Mouse (Mus musculus): ENCODE measurements around the gene B230217C12Rik. TPM values are rescaled to one million over a fixed set of nuclear protein-coding genes. Genes with fewer than 3 reads are reported as not detected.

B230217C12Rik gene
- polyA plus RNA-seq, 2 experiments = 5.3 to 13.3 TPM

DNA sequence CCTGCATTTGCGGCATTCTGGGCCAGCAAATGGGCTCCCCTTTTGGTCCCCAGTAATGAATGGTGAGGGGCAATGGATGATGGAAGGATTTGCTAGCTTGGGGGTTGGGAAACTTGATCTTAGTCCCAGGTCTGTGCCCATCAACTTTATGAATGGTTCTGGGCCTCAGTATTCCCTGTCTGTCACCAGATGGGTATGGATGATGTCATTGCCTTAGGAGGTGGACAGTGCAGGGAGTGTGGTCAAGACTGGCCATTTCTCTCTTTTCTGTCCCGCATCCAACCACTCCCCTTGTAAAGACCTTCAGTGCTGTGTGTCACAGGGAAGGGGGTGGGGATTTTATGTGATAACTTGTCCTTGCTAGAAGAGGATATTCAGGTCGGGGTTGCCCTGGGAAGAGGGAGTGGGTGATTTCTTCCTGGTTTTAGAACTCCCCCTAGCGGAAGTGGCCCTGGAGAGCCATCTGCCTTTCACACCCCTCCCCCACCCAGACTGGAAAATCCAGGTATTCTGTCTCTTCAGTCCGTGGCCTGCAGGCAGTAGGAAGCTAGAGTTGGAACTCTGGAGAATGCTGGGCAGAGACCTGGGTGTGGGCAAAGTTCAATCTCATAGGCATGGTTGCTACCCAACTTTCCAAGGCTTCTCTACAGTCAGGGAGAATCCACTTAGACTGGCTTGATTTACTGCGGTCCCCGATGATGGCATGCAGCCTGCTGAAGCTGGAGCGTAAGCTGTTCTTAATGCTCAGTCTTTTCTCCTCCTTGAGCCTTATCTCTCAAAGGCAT, 39.0 kb upstream of the B230217C12Rik start:
- H3K4me1 ChIP-seq (ENCODE audit: control insufficient read depth, insufficient read depth, low read length) = peaks cover 49% of the 10 kb centered on the region
- H3K9ac ChIP-seq (ENCODE audit: low read depth, low read length, severe bottlenecking) = peak overlapping the region; percentile 79
- ATAC-seq (ENCODE audit: low FRiP score, low read depth) (no peak), DNase-seq (ENCODE audit: low spot score) (peak; percentile 53)
- peak overlapping the region; percentile 73 for H3K4me3 ChIP-seq (replicated peaks; ENCODE audit: low read length)
- no peaks in the 10 kb centered on the region for H3K27me3 ChIP-seq (ENCODE audit: control insufficient read depth, insufficient read depth, low read length)
- H3K9me3 ChIP-seq (ENCODE audit: control insufficient read depth, low read length) = no peaks in the 10 kb centered on the region
- H3K4me2 ChIP-seq (replicated peaks; ENCODE audit: low read depth, low read length, severe bottlenecking) = peak overlapping the region; percentile 63
- H3K27ac ChIP-seq (replicated peaks; ENCODE audit: low read depth, low read length) = 0 out of 2 replicates have a peak overlapping the region, but pooled peaks have one; percentile 91
- WGBS = 24% methylated on average over 8 of the region's 8 CpGs
- TF ChIP-seq POLR2A (IDR thresholded peaks at IDR 0.05; ENCODE audit: borderline replicate concordance, extremely low read depth, insufficient read depth, insufficient read length) = no peak
- H3K36me3 ChIP-seq (ENCODE audit: control insufficient read depth, insufficient read depth, low read length) = peaks cover 5% of the 10 kb centered on the region

DNA sequence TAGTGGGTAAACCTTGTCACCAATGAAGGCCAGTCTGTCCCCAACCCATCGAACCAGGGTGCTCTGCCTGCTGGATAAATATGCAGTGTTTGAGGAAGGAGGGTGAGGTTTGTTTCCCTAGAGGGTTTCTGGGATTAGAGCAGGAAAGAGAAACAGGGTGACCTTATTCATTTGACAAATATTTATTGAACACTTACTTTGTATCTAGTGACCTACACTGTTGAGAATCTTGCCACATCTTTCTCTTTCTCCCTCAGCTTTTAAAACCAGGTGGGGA, 38.4 kb upstream of the B230217C12Rik start:
- Histone ChIP-seq H3K36me3 (ENCODE audit: control insufficient read depth, insufficient read depth, low read length) (peaks cover 10% of the 10 kb centered on the region), H3K9me3 (ENCODE audit: control insufficient read depth, low read length) (no peaks in the 10 kb centered on the region), H3K9ac (ENCODE audit: low read depth, low read length, severe bottlenecking) (no peak overlapping the region), H3K27ac (replicated peaks; ENCODE audit: low read depth, low read length) (no peak overlapping the region), H3K4me3 (replicated peaks; ENCODE audit: low read length) (peak overlapping the region; percentile 73; the same call in 1 of the 2 replicates), H3K4me1 (ENCODE audit: control insufficient read depth, insufficient read depth, low read length) (peaks cover 54% of the 10 kb centered on the region), H3K4me2 (replicated peaks; ENCODE audit: low read depth, low read length, severe bottlenecking) (peak overlapping the region; percentile 63), H3K27me3 (ENCODE audit: control insufficient read depth, insufficient read depth, low read length) (no peaks in the 10 kb centered on the region)
- TF ChIP-seq POLR2A (IDR thresholded peaks at IDR 0.05; ENCODE audit: borderline replicate concordance, extremely low read depth, insufficient read depth, insufficient read length) = no peak
- 45% methylated on average over 1 of the region's 1 CpGs for WGBS
- no peak for DNase-seq (ENCODE audit: low spot score)
- no peak for ATAC-seq (ENCODE audit: low FRiP score, low read depth)

DNA sequence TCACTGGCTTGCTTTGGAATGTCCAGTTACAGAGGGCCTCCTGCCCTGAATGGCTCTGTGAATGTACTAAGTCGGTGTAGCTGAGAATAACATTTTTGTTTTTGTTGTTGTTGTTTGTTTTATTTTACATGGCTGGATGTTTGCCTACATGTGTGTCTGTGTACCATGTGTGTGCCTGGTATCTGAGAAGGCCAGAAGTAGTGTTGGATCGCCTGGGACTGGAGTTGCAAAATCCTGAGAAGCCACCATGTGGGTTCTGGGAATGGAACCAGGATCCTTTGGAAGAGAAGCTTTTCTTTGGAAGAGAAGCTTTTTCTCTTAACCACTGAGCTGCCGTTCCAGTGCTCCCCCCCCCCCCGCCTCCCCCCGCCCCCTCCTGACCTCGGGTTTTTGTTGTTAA, 38.1 kb upstream of the B230217C12Rik start:
- ATAC-seq (ENCODE audit: low FRiP score, low read depth) (no peak), DNase-seq (ENCODE audit: low spot score) (no peak)
- H3K36me3 ChIP-seq (ENCODE audit: control insufficient read depth, insufficient read depth, low read length) = peaks cover 14% of the 10 kb centered on the region
- no peak for TF ChIP-seq POLR2A (IDR thresholded peaks at IDR 0.05; ENCODE audit: borderline replicate concordance, extremely low read depth, insufficient read depth, insufficient read length)
- peaks cover 57% of the 10 kb centered on the region for H3K4me1 ChIP-seq (ENCODE audit: control insufficient read depth, insufficient read depth, low read length)
- H3K4me3 ChIP-seq (replicated peaks; ENCODE audit: low read length) = no peak overlapping the region
- H3K27ac ChIP-seq (replicated peaks; ENCODE audit: low read depth, low read length) = no peak overlapping the region
- no peaks in the 10 kb centered on the region for H3K27me3 ChIP-seq (ENCODE audit: control insufficient read depth, insufficient read depth, low read length)
- 46% methylated on average over 6 of the region's 6 CpGs for WGBS
- no peaks in the 10 kb centered on the region for H3K9me3 ChIP-seq (ENCODE audit: control insufficient read depth, low read length)
- peak overlapping the region; percentile 63; the same call in 1 of the 2 replicates for H3K4me2 ChIP-seq (replicated peaks; ENCODE audit: low read depth, low read length, severe bottlenecking)
- no peak overlapping the region for H3K9ac ChIP-seq (ENCODE audit: low read depth, low read length, severe bottlenecking)

DNA sequence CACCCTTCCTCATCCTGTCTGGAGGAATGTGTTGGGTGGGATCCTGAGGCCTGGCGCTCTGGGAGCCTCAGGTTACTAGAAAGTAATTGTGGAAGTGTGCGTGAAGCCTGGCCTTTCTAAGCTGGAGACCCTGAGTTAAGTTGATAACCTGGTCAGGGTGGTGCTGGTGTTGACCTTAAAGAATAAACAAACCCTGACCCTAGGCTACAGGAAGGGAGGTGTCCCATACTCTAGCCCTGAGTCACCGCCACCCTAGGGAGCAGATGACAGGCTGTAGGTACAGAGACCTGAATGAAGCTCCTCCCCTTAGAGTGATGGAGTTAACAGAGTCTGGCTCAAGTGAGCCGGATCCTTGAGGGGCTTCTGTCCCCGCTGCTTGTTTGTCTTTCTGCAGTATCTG, 36.7 kb upstream of the B230217C12Rik start:
- Histone ChIP-seq H3K9ac (ENCODE audit: low read depth, low read length, severe bottlenecking) (0 out of 2 replicates have a peak overlapping the region, but pooled peaks have one; percentile 7), H3K4me3 (replicated peaks; ENCODE audit: low read length) (no peak overlapping the region), H3K4me1 (ENCODE audit: control insufficient read depth, insufficient read depth, low read length) (peaks cover 65% of the 10 kb centered on the region), H3K36me3 (ENCODE audit: control insufficient read depth, insufficient read depth, low read length) (peaks cover 27% of the 10 kb centered on the region), H3K27ac (replicated peaks; ENCODE audit: low read depth, low read length) (no peak overlapping the region), H3K9me3 (ENCODE audit: control insufficient read depth, low read length) (no peaks in the 10 kb centered on the region), H3K4me2 (replicated peaks; ENCODE audit: low read depth, low read length, severe bottlenecking) (0 out of 2 replicates have a peak overlapping the region, but pooled peaks have one; percentile 40), H3K27me3 (ENCODE audit: control insufficient read depth, insufficient read depth, low read length) (no peaks in the 10 kb centered on the region)
- TF ChIP-seq POLR2A (IDR thresholded peaks at IDR 0.05; ENCODE audit: borderline replicate concordance, extremely low read depth, insufficient read depth, insufficient read length) = no peak
- WGBS = 73% methylated on average over 5 of the region's 5 CpGs
- no peak for DNase-seq (ENCODE audit: low spot score)
- ATAC-seq (ENCODE audit: low FRiP score, low read depth) = no peak

DNA sequence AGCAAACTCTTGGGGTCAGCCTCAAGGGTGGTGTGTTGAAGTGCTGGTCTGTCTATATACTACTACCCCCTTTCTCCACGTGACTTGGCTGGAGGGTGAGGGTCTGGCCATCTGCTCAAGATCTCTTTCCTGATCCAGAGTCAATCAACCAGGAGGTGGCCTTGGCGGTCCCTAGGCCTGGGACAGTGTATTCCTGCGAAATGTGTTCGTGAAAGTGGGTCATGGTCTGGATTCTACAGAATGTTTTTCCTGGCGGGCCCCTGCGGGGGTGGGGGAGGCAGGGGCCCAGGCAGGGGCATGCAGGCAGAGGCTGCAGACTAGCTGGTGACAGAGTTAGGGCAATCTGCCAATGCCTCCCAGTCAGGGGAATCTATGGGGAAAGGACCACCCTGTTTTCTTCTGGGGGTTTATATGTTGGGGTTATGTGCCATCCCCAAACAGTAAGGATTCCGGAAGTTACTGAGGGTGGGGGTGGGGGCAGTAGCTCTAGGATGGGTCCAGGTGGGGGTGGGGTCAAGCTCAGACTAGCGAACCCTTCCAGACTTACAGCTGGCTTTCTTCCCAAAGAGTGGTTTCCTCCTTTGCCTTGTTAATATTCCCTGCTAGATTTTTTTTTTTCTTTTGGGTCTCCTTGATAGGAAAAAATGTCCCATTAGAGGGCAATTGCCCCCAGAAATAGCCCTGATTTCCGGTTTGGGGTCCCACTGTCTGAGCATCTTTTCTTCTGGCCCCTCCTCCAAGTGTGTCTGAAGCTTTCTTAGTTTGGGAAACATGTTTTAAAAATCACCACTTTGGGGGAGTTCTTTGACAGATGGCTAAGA, 35.5 kb upstream of the B230217C12Rik start:
- no peak for ATAC-seq (ENCODE audit: low FRiP score, low read depth)
- DNase-seq (ENCODE audit: low spot score) = peak; percentile 85
- 6% methylated on average over 9 of the region's 9 CpGs for WGBS
- H3K9me3 ChIP-seq (ENCODE audit: control insufficient read depth, low read length) = no peaks in the 10 kb centered on the region
- H3K36me3 ChIP-seq (ENCODE audit: control insufficient read depth, insufficient read depth, low read length) = peaks cover 38% of the 10 kb centered on the region
- H3K9ac ChIP-seq (ENCODE audit: low read depth, low read length, severe bottlenecking) = peak overlapping the region; percentile 3
- peaks cover 76% of the 10 kb centered on the region for H3K4me1 ChIP-seq (ENCODE audit: control insufficient read depth, insufficient read depth, low read length)
- H3K4me3 ChIP-seq (replicated peaks; ENCODE audit: low read length) = peak overlapping the region; percentile 16
- H3K4me2 ChIP-seq (replicated peaks; ENCODE audit: low read depth, low read length, severe bottlenecking) = peak overlapping the region; percentile 40
- H3K27me3 ChIP-seq (ENCODE audit: control insufficient read depth, insufficient read depth, low read length) = no peaks in the 10 kb centered on the region
- peak overlapping the region; percentile 67 for H3K27ac ChIP-seq (replicated peaks; ENCODE audit: low read depth, low read length)
- TF ChIP-seq POLR2A (IDR thresholded peaks at IDR 0.05; ENCODE audit: borderline replicate concordance, extremely low read depth, insufficient read depth, insufficient read length) = no peak

All from limb, embryonic 14.5 days (tissue).